Mouse (Mus musculus) C2C12 (cell line): Measurements from ENCODE around the gene Boc. TPM values are rescaled to one million over a fixed set of nuclear protein-coding genes. Genes with fewer than 3 reads are reported as not detected.

Experiments
- H3K27me3 ChIP-seq: one replicate; pipeline ENCODE4 v1.6.1; 2011; ENCODE audit not compliant: control insufficient read depth, insufficient read depth, insufficient read length
- H3K36me3 ChIP-seq: one replicate; pipeline ENCODE4 v1.6.1; 2011; ENCODE audit not compliant: control insufficient read depth, insufficient read depth
- H3K4me3 ChIP-seq: one replicate; pipeline ENCODE4 v1.5.1; 2011; ENCODE audit warnings: mild to moderate bottlenecking, control low read depth; ENCODE audit not compliant: poor library complexity, insufficient read depth, severe bottlenecking
- H3K79me2 ChIP-seq: one replicate; pipeline ENCODE4 v1.6.1; 2011; ENCODE audit not compliant: control insufficient read depth, insufficient read depth
- H3K79me3 ChIP-seq: one replicate; pipeline ENCODE4 v1.6.1; 2011; ENCODE audit warnings: low read depth, control low read depth
- H3ac ChIP-seq: one replicate; pipeline ENCODE3; 2011; ENCODE audit warnings: low read depth; ENCODE audit not compliant: control insufficient read depth, insufficient read length
- CEBPB ChIP-seq: IDR thresholded peaks from one replicate; pipeline ENCODE4 v1.6.1; 2011; ENCODE audit warnings: low read depth, mild to moderate bottlenecking, control low read depth, moderate library complexity
- CTCF ChIP-seq: IDR thresholded peaks from one replicate; pipeline ENCODE4 v1.5.1; 2011; ENCODE audit not compliant: control insufficient read depth, insufficient read depth, insufficient read length
- FOSL1 ChIP-seq: IDR thresholded peaks from one replicate; pipeline ENCODE4 v1.8.0; 2011; ENCODE audit warnings: mild to moderate bottlenecking, low read length; ENCODE audit not compliant: poor library complexity, insufficient read depth, severe bottlenecking
- MAX ChIP-seq: IDR thresholded peaks from one replicate; pipeline ENCODE4 v1.6.1; 2011; ENCODE audit warnings: mild to moderate bottlenecking, control low read depth
- MYOD1 ChIP-seq: IDR thresholded peaks from one replicate; pipeline ENCODE4 v1.6.1; 2011; ENCODE audit warnings: low read depth; ENCODE audit not compliant: control insufficient read depth, insufficient read length
- MYOG ChIP-seq: IDR thresholded peaks from one replicate; pipeline ENCODE4 v1.6.1; 2011; ENCODE audit not compliant: control insufficient read depth, insufficient read length; ENCODE audit errors: extremely low read depth
- USF1 ChIP-seq: IDR thresholded peaks from one replicate; pipeline ENCODE4 v1.6.1; 2011; ENCODE audit warnings: low read depth, mild to moderate bottlenecking, control low read depth, moderate library complexity
- polyA plus RNA-seq: library from polyadenylated mRNA; unstranded; fragments of >200 nt; fragmentation: generic; extraction: Trizol; gene quantifications from one replicate; pipeline ENCODE4 v1.2.1, GENCODE M21; 2012; ENCODE audit warnings: missing spikeins

The Boc gene
- polyA plus RNA-seq, 1 experiment, result 4.4 TPM

- Histone ChIP-seq H3K79me2 (no peaks in the 10 kb centered on the region), H3K36me3 (no peaks in the 10 kb centered on the region), H3ac (no peak overlapping the region), H3K79me3 (no peaks in the 10 kb centered on the region), H3K4me3 (no peak overlapping the region), H3K27me3 (no peaks in the 10 kb centered on the region)
- TF ChIP-seq CEBPB, result no peak
- no peak for TF ChIP-seq MYOD1
- no peak for TF ChIP-seq FOSL1
These were observed 29.7 kb downstream of the Boc start for GRCm38 (mm10) chr16:44528955-44529354.

GRCm38 (mm10) chr16:44527218-44527905, 31.3 kb downstream of the Boc start:
- H3K79me3 ChIP-seq, result no peaks in the 10 kb centered on the region
- H3K27me3 ChIP-seq, result no peaks in the 10 kb centered on the region
- H3K79me2 ChIP-seq, result no peaks in the 10 kb centered on the region
- H3ac ChIP-seq, result no peak overlapping the region
- no peaks in the 10 kb centered on the region for H3K36me3 ChIP-seq
- TF ChIP-seq CTCF (no peak), CEBPB (no peak), MYOD1 (no peak), USF1 (no peak), FOSL1 (no peak), MAX (no peak), MYOG (no peak)
- H3K4me3 ChIP-seq, result no peak overlapping the region

- H3K79me3 ChIP-seq, result no peaks in the 10 kb centered on the region
- H3K27me3 ChIP-seq, result no peaks in the 10 kb centered on the region
- H3K36me3 ChIP-seq, result no peaks in the 10 kb centered on the region
- TF ChIP-seq FOSL1 (no peak), CEBPB (no peak), CTCF (no peak), MAX (no peak), MYOG (no peak), MYOD1 (no peak), USF1 (no peak)
- no peak overlapping the region for H3K4me3 ChIP-seq
- H3K79me2 ChIP-seq, result no peaks in the 10 kb centered on the region
- no peak overlapping the region for H3ac ChIP-seq
These were observed 32.0 kb downstream of the Boc start for GRCm38 (mm10) chr16:44526689-44527088.

- no peaks in the 10 kb centered on the region for H3K79me3 ChIP-seq
- TF ChIP-seq USF1 (no peak), MYOG (no peak), FOSL1 (no peak), CTCF (no peak), MYOD1 (no peak), CEBPB (no peak), MAX (no peak)
- H3K4me3 ChIP-seq, result no peak overlapping the region
- H3K36me3 ChIP-seq, result no peaks in the 10 kb centered on the region
- H3ac ChIP-seq, result no peak overlapping the region
- H3K27me3 ChIP-seq, result no peaks in the 10 kb centered on the region
- H3K79me2 ChIP-seq, result no peaks in the 10 kb centered on the region
These were observed 32.7 kb downstream of the Boc start for GRCm38 (mm10) chr16:44526044-44526443.

- H3K79me3 ChIP-seq, result no peaks in the 10 kb centered on the region
- H3K79me2 ChIP-seq, result no peaks in the 10 kb centered on the region
- no peaks in the 10 kb centered on the region for H3K27me3 ChIP-seq
- no peaks in the 10 kb centered on the region for H3K36me3 ChIP-seq
- H3ac ChIP-seq, result no peak overlapping the region
- TF ChIP-seq MAX (no peak), MYOG (no peak), CTCF (no peak), FOSL1 (no peak), USF1 (no peak), CEBPB (no peak)
- no peak overlapping the region for H3K4me3 ChIP-seq
These were observed 35.1 kb downstream of the Boc start for GRCm38 (mm10) chr16:44523595-44523994.

GRCm38 (mm10) chr16:44516498-44516897, 42.2 kb downstream of the Boc start:
- no peaks in the 10 kb centered on the region for H3K36me3 ChIP-seq

More at GRCm38 (mm10) chr16:44516498-44516897, 42.2 kb downstream of the Boc start:
- H3K79me3 ChIP-seq, result no peaks in the 10 kb centered on the region
- H3K4me3 ChIP-seq, result no peak overlapping the region
- no peak overlapping the region for H3ac ChIP-seq
- H3K27me3 ChIP-seq, result no peaks in the 10 kb centered on the region
- TF ChIP-seq MAX, result no peak
- no peak for TF ChIP-seq USF1
- no peaks in the 10 kb centered on the region for H3K79me2 ChIP-seq
